Mouse (Mus musculus): Measurements from ENCODE around the gene Serpine2.

Serpine2 gene

GRCm38 (mm10) chr1:79815446-79815845 is 45.5 kb downstream of the Serpine2 start:
- DNase-seq (ENCODE audit: low spot score in 2 of 2): no peak

GRCm38 (mm10) chr1:79809447-79809846 is 51.5 kb downstream of the Serpine2 start:
- no peak for DNase-seq (ENCODE audit: low spot score in 2 of 2)

GRCm38 (mm10) chr1:79806865-79807264 is 54.1 kb downstream of the Serpine2 start:
- DNase-seq (ENCODE audit: low spot score in 2 of 2): no peak

GRCm38 (mm10) chr1:79803614-79804013 is 57.4 kb downstream of the Serpine2 start:
- DNase-seq (ENCODE audit: low spot score in 2 of 2): no peak

GRCm38 (mm10) chr1:79802858-79803427 is 58.0 kb downstream of the Serpine2 start:
- no peak for DNase-seq (ENCODE audit: low spot score in 2 of 2)

GRCm38 (mm10) chr1:79797084-79797483 is 63.9 kb downstream of the Serpine2 start:
- no peak for DNase-seq (ENCODE audit: low spot score in 2 of 2)

- no peak for DNase-seq (ENCODE audit: low spot score in 2 of 2)
Observed at GRCm38 (mm10) chr1:79786267-79786927, 74.6 kb downstream of the Serpine2 start.

- DNase-seq (ENCODE audit: low spot score in 2 of 2): no peak
Observed at GRCm38 (mm10) chr1:79782433-79782832, 78.5 kb downstream of the Serpine2 start.

- no peak for DNase-seq (ENCODE audit: low spot score in 2 of 2)
Observed at GRCm38 (mm10) chr1:79778011-79778410, 83.0 kb downstream of the Serpine2 start.

GRCm38 (mm10) chr1:79775927-79776458 is 85.0 kb downstream of the Serpine2 start, which contains the start of the genes Mrpl44 and Wdfy1:
Gene Mrpl44 (plus strand): TSS chr1:79776018.
Gene Wdfy1 (minus strand): TSS chr1:79776143.
- DNase-seq (ENCODE audit: low spot score in 2 of 2): peak; percentile 94 to 98

- no peak for DNase-seq (ENCODE audit: low spot score in 2 of 2)
Observed at GRCm38 (mm10) chr1:79774164-79774780, 86.7 kb downstream of the Serpine2 start.

- no peak for DNase-seq (ENCODE audit: low spot score in 2 of 2)
Observed at GRCm38 (mm10) chr1:79768231-79768630, 92.7 kb downstream of the Serpine2 start.

GRCm38 (mm10) chr1:79764483-79764882 is 96.5 kb downstream of the Serpine2 start:
- DNase-seq (ENCODE audit: low spot score in 2 of 2): no peak

GRCm38 (mm10) chr1:79764031-79764430 is 96.9 kb downstream of the Serpine2 start:
- no peak for DNase-seq (ENCODE audit: low spot score in 2 of 2)

GRCm38 (mm10) chr1:79762282-79763250 is 98.4 kb downstream of the Serpine2 start:
- DNase-seq (ENCODE audit: low spot score in 2 of 2): no peak

- no peak for DNase-seq (ENCODE audit: low spot score in 2 of 2)
Observed at GRCm38 (mm10) chr1:79761917-79762271, 99.1 kb downstream of the Serpine2 start.

GRCm38 (mm10) chr1:79761106-79761916 is 99.7 kb downstream of the Serpine2 start:
- peak; percentile 80 to 90 for DNase-seq (ENCODE audit: low spot score in 2 of 2)

- no peak for DNase-seq (ENCODE audit: low spot score in 2 of 2)
Observed at GRCm38 (mm10) chr1:79760656-79761055, 100.3 kb downstream of the Serpine2 start.

GRCm38 (mm10) chr1:79759436-79759972 is 101.5 kb downstream of the Serpine2 start:
- no peak for DNase-seq (ENCODE audit: low spot score in 2 of 2)

GRCm38 (mm10) chr1:79759006-79759405 is 102.0 kb downstream of the Serpine2 start:
- no peak for DNase-seq (ENCODE audit: low spot score in 2 of 2)

All from spleen, postnatal 4 days (tissue).